ENCODE assay signal across 23 mouse cellular contexts in genomic region chr11:61584096-61584495, GRCm38 (mm10). TPM values are rescaled to one million over a fixed set of nuclear protein-coding genes. Genes with fewer than 3 reads are reported as not detected.
A peak's percentile ranks its signal among the peaks of the same experiment; 100 is the strongest.
DNase-seq lines count a peak whose midpoint lies in the region; ATAC-seq and TF ChIP-seq lines count a peak whose summit lies in the region.
"Had no signal": no experiment of that assay in that cellular context is flagged by ENCODE, and none has a peak within 500 bp of the region (broad histone marks: within the 10 kb centered on the region; RNA-seq: fewer than 3 reads in every experiment).

No protein-coding gene starts in this region.

- H3K27ac ChIP-seq in ES-Bruce4 (ENCODE audit: insufficient read depth, low read length) (peak overlapping the region; percentile 42), ES-E14 (ENCODE audit: insufficient read depth, low read depth, low read length, poor library complexity, severe bottlenecking) (peak overlapping the region; percentile 27; the same call in 1 of the 2 replicates)
- H3K27ac ChIP-seq in intestine, embryonic 16.5 days (ENCODE audit: low read length): no peak overlapping the region
- H3K27ac ChIP-seq: embryonic facial prominence, embryonic 13.5 days; embryonic facial prominence, embryonic 15.5 days; forebrain, embryonic 10.5 days; forebrain, embryonic 12.5 days had no signal

- no peak for TF ChIP-seq POLR2A in ES-Bruce4 (IDR thresholded peaks at IDR 0.05; ENCODE audit: insufficient read depth, low read length)

- H3K4me1 ChIP-seq in ES-Bruce4 (ENCODE audit: control insufficient read depth, insufficient read depth, low read length) (peaks cover 2% of the 10 kb centered on the region), ES-E14 (ENCODE audit: control insufficient read depth in 2 of 2, insufficient read depth in 2 of 2, low read length in 2 of 2, poor library complexity in 1 of 2) (peaks cover 12 to 22% of the 10 kb centered on the region in 2 experiments)
- H3K4me1 ChIP-seq in intestine, embryonic 16.5 days (ENCODE audit: control insufficient read depth, insufficient read depth, low read length): no peaks in the 10 kb centered on the region
- H3K4me1 ChIP-seq: embryonic facial prominence, embryonic 13.5 days; forebrain, embryonic 10.5 days; forebrain, embryonic 12.5 days had no signal

- no peak for TF ChIP-seq EP300 in ES-Bruce4 (IDR thresholded peaks at IDR 0.05; ENCODE audit: insufficient read depth, low read depth, low read length)

- ATAC-seq in intestine, embryonic 16.5 days: no peak
- ATAC-seq: forebrain, embryonic 14.5 days; forebrain, embryonic 16.5 days had no signal

- H3K36me3 ChIP-seq in ES-Bruce4 (ENCODE audit: control insufficient read depth, insufficient read depth, low read length, poor library complexity, severe bottlenecking): no peaks in the 10 kb centered on the region
- H3K36me3 ChIP-seq in ES-E14 (ENCODE audit: control insufficient read depth, insufficient read depth, low read length, poor library complexity, severe bottlenecking): no peaks in the 10 kb centered on the region
- H3K36me3 ChIP-seq in intestine, embryonic 16.5 days (ENCODE audit: control insufficient read depth, insufficient read depth, low read length): no peaks in the 10 kb centered on the region
- H3K36me3 ChIP-seq: embryonic facial prominence, embryonic 13.5 days; embryonic facial prominence, embryonic 15.5 days; forebrain, embryonic 10.5 days; forebrain, embryonic 12.5 days had no signal

- no peak overlapping the region for H3K4me2 ChIP-seq in intestine, embryonic 16.5 days (ENCODE audit: low read depth, low read length)
- H3K4me2 ChIP-seq: embryonic facial prominence, embryonic 13.5 days; embryonic facial prominence, embryonic 15.5 days; forebrain, embryonic 12.5 days had no signal

- WGBS in intestine, embryonic 16.5 days: 90% methylated on average over 6 of the region's 6 CpGs

- in situ Hi-C loops in ES-E14 (cut with MboI; ENCODE audit: low sequenced_read_pairs in 2 of 2, unreplicated experiment in 2 of 2): no loop called here

- DNase-seq in ES-E14 (ENCODE audit: low read depth, low spot score) (peak; percentile 40), ZHBTc4 (ENCODE audit: low read depth, low spot score) (peak; percentile 69)
- no peak for DNase-seq in right cerebral cortex, postnatal 10 days (ENCODE audit: low spot score in 2 of 2)
- DNase-seq in layer of hippocampus, postnatal 36 days: no peak
- DNase-seq: adrenal gland, adult 2 months; adrenal gland, postnatal 10 days; adrenal gland, postnatal 25 days; cerebellum, adult 11 months; cerebellum, adult 18-20 months; cerebellum, adult 8-10 months; cerebellum, adult 9-11 months; cerebellum, postnatal 14 days; cerebellum, postnatal 36 days; embryo, embryonic 11 days had no signal

- H3K9me3 ChIP-seq in ES-Bruce4 (replicated peaks; ENCODE audit: control insufficient read depth, insufficient read depth, low read length, poor library complexity, severe bottlenecking) (no peaks in the 10 kb centered on the region), ES-E14 (ENCODE audit: control insufficient read depth, insufficient read depth, low read depth, low read length) (no peaks in the 10 kb centered on the region)
- no peaks in the 10 kb centered on the region for H3K9me3 ChIP-seq in intestine, embryonic 16.5 days (ENCODE audit: control insufficient read depth, low read length)
- H3K9me3 ChIP-seq: embryonic facial prominence, embryonic 13.5 days; embryonic facial prominence, embryonic 15.5 days; forebrain, embryonic 12.5 days had no signal

- H3K9ac ChIP-seq in ES-Bruce4 (ENCODE audit: low read depth, poor library complexity, severe bottlenecking): no peak overlapping the region
- H3K9ac ChIP-seq in ES-E14 (ENCODE audit: insufficient read depth, low read depth, low read length, poor library complexity, severe bottlenecking): 0 out of 2 replicates have a peak overlapping the region, but pooled peaks have one; percentile 34
- no peak overlapping the region for H3K9ac ChIP-seq in intestine, embryonic 16.5 days (ENCODE audit: low read depth, low read length)
- H3K9ac ChIP-seq: embryonic facial prominence, embryonic 13.5 days; embryonic facial prominence, embryonic 15.5 days; forebrain, embryonic 12.5 days had no signal

- no peak overlapping the region for H3K4me3 ChIP-seq in ES-Bruce4 (ENCODE audit: low read depth, low read length)
- peak overlapping the region in 1 of 2 experiments; percentile 10; a peak in 1 of 4 replicates for H3K4me3 ChIP-seq in ES-E14 (ENCODE audit: insufficient read depth in 1 of 2, low read depth in 1 of 2, low read length in 2 of 2, poor library complexity in 1 of 2, severe bottlenecking in 1 of 2)
- H3K4me3 ChIP-seq in intestine, embryonic 16.5 days (ENCODE audit: low read length): no peak overlapping the region
- H3K4me3 ChIP-seq: embryonic facial prominence, embryonic 13.5 days; embryonic facial prominence, embryonic 15.5 days; erythroblast, embryonic 14.5 days; forebrain, embryonic 10.5 days; forebrain, embryonic 12.5 days had no signal

- no peaks in the 10 kb centered on the region for H3K27me3 ChIP-seq in ES-Bruce4 (ENCODE audit: control insufficient read depth, insufficient read depth, low read length, poor library complexity, severe bottlenecking)
- H3K27me3 ChIP-seq in intestine, embryonic 16.5 days (replicated peaks; ENCODE audit: control insufficient read depth, insufficient read depth, low read length): no peaks in the 10 kb centered on the region
- H3K27me3 ChIP-seq: embryonic facial prominence, embryonic 13.5 days; embryonic facial prominence, embryonic 15.5 days; forebrain, embryonic 12.5 days had no signal

- no peak for TF ChIP-seq CTCF in ES-Bruce4 (IDR thresholded peaks at IDR 0.05; ENCODE audit: low read depth, low read length)

TF ChIP-seq in ES-E14, 5 proteins besides CTCF, POLR2A, EP300 and RAD21:
- TF ChIP-seq CHD2 (IDR thresholded peaks at IDR 0.05; ENCODE audit: low read depth, low read length) (no peak), ZC3H11A (IDR thresholded peaks at IDR 0.05; ENCODE audit: borderline replicate concordance, low read depth, low read length) (no peak), ZNF384 (IDR thresholded peaks at IDR 0.05; ENCODE audit: low read depth, low read length) (no peak), HCFC1 (IDR thresholded peaks at IDR 0.05; ENCODE audit: borderline replicate concordance, insufficient read depth, low read length) (no peak), MAFK (IDR thresholded peaks at IDR 0.05; ENCODE audit: insufficient read depth, low read depth, low read length) (no peak)

RNA-seq across cellular contexts. Expression of gene Epn2, which starts 4.6 kb away (rescaled TPM):
- polyA plus RNA-seq in ES-Bruce4 (2011; ENCODE audit: insufficient read depth, insufficient read length, low read depth, missing spikeins): 70.0 and 76.0 TPM in 2 replicates
- 29.0 and 33.1 TPM in 2 replicates for total RNA-seq in ES-E14 (2012; rRNA removed)
- polyA plus RNA-seq in intestine, embryonic 16.5 days (2015; fragmentation: Nextera tagmentation; extraction: Ambion mirVana): 13.9 and 15.6 TPM in 2 replicates
- 100 to 1,000 TPM; 178 to 185 TPM for total RNA-seq in layer of hippocampus, postnatal 36 days (2021)
- polyA plus RNA-seq: erythroblast, embryonic 14.5 days had no signal

Comparison
In these comparisons a context has a peak if more than half of its experiments do, and no peak if none do; other contexts are left out.
1. DNase-seq: peak in ES-E14 (single experiment) and ZHBTc4 (single experiment); none in right cerebral cortex, postnatal 10 days (0 of 2) and layer of hippocampus, postnatal 36 days (0 of 2).